Mouse (Mus musculus): ENCODE results near the gene Gcdh. TPM values are rescaled to one million over a fixed set of nuclear protein-coding genes. Genes with fewer than 3 reads are reported as not detected.
"Not testable (repeated sequence)": the region's sequence is repeated elsewhere in the genome, so short reads cannot be mapped to it uniquely, and the experiment has no call there.

Gene Gcdh
- polyA plus RNA-seq, 1 experiment, result 104 TPM

DNA sequence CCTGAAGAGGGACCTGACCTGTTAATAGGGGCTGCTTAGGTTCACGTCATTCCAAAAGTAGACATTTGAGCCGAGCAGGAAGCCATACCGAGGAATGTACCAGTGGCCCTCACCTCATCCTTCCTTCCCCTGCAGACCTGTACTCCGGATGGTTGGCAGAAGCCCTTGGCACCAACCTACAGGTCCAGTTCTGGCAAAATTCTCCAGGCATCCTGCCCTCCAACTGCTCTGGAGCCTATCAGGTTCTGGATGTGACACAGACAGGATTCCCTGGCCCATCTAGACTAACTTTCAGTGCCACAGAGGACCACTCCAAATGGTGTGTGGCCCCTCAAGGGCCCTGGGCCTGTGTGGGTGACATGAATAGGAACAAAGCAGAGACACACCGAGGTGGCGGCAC is 16.8 kb upstream of the Gcdh start:
- DNase-seq (ENCODE audit: low read depth), result no peak

DNA sequence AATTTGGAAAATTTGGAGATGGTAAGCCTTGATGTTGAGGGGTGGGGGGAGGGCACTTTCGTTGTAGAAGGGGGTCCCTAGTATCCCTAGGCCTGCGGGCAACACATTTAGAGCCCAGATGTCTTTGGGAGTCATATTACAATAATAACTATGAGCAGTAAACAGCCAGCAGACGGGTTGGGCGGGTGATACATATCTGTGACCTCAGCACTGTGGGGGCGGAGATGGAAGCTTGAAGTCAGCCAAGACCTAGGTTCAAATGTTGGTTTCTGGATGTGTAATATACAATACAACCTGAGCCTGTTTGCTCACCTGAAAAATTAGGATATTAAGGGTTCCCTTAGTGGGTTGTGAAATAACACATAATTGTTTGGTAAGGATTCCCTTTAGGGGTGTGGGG is 16.2 kb upstream of the Gcdh start:
- DNase-seq (ENCODE audit: low read depth), result no peak

DNA sequence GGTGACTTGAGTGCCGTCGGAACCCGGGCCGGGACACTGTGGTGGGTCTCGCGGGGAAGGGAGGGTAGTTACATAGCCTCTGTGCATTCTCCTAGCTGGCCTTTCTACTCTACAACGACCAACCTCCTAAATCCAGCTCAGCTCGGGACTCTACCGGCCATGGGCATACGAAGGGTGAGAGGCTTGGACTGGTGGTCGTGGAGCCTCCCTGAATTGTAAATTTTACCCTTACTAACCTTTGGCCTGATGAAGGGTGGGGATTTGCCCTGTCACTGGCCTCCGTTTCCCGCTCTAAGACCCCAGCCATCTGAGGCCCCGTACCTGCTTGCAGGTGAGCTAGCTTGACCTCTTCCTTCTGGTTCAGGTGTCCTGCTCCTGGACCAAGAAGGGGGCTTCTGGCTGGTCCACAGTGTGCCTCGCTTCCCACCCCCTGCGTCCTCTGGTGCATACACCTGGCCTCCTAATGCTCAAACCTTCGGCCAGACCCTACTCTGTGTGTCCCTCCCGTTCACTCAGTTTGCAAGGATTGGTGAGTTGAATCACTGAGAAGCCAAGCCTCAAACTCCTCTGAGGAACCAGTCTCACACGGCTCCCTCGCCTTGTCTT is 15.5 kb upstream of the Gcdh start:
- DNase-seq (ENCODE audit: low read depth), result no peak

DNA sequence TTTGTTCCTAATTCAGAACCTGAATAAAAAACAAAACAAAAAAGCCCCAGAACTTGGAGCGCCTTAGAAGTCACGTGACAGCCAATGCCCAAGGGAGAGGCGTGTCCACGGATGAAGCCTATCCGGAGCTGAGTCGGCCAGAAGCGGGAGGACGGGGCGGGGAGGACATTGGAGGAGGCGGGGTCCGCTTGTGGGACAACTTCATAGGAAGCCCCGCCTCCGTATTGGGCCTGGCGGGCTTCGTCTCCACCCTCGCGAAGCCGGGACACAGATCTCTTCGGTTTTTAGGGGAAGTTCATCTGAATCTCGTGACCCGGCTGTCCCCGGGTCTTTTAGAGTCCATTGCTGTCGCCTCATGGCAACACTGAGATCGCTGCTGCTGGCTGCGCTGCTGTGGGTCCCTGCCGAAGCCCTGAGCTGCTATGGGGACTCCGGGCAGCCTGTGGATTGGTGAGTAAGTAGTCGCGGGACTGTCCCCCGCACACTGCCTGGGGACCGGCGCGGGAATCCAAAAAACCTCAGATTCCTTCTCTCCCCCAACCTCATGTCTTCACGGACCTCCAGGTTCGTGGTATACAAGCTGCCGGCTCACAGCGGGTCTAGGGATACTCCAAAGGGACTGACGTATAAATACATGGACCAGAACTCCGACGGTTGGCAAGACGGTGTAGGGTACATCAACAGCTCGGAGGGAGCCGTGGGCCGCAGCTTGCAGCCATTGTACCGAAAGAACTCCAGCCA is 14.9 kb upstream of the Gcdh start, which contains the start of gene Dnase2a:
TSS of gene Dnase2a (plus strand) at position 140 of the 741 bp plus-strand sequence.
- no peak for DNase-seq (ENCODE audit: low read depth)

DNA sequence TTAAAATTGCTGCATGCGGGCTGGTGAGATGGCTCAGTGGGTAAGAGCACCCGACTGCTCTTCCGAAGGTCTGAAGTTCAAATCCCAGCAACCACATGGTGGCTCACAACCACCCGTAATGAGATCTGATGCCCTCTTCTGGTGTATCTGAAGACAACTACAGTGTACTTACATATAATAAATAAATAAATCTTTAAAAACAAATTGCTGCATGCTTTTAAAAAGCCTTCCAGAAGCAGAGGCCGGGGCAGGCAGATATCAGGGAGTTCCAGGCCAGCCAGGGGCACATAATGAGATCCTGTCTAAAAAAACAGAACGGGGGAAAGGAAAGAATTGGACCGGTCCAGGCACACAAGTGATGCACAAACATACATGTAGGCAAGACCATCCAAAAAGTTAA is 14.3 kb upstream of the Gcdh start:
- DNase-seq (ENCODE audit: low read depth), result not testable (repeated sequence)

DNA sequence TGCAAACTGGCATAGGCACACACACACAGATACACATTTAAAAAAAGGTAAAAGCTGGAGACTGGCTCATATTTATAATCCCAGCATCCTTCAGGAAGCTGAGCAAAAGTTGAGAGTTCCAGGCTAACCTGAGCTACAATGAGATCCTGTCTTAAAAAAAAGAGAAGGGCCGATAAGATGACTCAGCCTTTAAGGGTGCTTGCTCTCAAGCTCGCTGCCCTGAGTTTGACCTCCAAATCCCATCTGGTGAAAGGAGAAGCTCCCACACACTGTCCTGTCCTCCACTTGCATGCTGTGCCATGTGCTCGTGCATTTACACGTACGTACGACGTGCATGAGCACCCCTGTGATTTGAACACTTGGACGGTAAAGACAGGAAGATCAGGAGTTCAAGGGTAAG is 13.8 kb upstream of the Gcdh start:
- DNase-seq (ENCODE audit: low read depth), result no peak

DNA sequence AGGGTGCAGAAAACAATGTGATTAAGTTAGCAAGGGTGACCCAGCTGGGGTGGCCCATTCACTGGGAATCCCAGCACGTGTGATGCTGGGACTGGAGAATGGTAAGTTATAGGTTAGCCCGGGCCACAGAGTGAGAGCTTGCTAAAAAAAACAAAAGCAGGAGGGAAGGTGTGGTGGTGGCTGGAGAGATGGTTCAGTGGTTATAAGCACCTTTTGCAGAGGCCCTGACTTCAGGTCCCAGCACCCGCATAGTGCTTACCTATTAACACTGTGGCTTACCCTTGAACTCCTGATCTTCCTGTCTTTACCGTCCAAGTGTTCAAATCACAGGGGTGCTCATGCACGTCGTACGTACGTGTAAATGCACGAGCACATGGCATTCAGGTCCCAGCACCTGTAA is 13.3 kb upstream of the Gcdh start:
- no peak for DNase-seq (ENCODE audit: low read depth)

DNA sequence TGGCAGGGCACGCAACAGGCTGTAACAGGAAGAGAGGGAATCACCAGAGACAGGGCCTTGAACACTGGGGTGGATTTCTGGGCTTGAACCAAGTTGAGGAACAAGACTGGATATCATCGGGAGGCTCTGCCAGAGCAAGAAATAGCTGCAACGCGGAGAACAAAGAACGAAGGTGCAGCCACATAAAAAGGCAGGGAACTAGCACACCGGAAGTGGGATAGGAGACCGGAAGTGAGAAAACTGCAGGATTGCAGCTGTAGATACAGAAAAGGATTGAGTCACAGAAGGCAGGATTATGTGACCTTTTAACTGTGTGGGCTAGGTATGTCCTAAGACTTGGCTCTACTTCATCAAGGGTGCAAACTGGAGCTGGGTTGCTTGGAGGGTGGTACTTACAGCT is 10.6 kb upstream of the Gcdh start:
- DNase-seq (ENCODE audit: low read depth), result no peak

DNA sequence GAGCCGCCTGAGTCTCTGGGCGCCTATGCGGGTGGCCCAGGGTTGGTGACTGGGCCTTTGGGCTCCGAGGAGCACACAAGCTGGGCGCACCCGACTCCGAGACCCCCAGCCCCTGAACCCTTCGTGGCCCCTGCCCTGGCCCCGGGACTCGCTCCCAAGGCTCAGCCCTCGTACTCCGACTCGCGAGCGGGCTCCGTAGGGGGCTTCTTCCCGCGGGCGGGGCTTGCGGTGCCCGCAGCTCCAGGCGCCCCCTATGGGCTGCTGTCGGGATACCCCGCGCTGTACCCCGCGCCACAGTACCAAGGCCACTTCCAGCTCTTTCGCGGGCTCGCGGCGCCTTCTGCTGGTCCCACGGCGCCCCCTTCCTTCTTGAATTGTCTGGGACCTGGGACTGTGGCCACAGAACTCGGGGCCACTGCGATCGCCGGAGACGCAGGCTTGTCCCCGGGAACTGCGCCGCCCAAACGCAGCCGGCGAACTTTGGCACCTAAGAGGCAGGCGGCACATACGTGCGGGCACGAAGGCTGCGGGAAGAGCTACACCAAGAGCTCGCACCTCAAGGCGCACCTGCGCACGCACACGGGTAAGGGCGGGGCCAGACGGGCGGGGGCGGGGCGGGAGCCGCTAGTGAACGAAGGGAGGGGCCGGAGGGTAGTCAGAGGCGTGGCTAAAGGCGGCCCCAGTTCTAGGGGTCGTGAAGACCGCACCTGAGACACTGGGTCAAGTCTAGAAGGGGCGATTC is 9.4 kb upstream of the Gcdh start:
- DNase-seq (ENCODE audit: low read depth), result no peak

DNA sequence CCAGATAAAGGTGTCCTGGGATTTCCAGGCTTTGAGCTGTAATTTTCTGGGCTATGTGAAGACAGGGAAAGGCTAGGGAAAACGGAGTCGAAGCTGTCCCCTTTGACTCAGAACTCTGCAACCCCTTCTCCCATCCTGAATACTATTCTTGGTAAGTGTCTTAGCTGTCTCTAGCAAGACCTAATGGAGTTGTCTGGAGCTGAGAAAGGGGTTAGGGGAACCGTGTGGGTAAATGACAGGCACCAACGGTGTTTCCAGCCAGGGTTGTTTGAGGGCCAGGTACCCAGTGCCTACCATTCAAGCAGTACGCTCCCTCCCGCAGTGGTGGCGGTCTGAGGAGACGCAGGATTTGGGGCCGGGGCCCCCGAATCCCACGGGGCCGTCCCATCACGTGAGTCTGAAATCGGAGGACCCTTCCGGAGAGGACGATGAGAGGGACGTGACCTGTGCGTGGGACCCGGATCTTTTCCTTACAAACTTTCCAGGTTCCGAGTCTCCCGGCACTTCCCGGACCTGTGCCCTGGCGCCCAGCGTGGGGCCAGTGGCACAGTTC is 8.7 kb upstream of the Gcdh start:
- DNase-seq (ENCODE audit: low read depth), result no peak

DNA sequence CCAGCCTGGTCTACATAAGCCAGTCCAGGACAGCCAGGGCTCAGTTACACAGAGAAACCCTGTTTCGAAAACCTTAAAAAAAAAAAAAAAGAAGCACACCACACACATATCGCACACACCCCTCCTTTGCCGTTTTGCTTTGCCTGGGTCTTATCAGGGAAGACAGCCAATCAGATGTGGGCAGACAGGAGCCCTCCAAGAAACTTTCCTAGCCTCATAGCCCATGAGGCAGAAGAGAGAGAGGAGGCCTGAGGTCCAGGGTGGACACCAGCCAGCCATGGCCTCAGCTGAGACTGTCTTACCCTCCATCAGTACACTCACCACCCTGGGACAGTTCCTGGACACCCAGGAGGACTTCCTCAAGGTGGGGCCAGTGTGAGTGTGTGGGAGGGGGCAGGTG is 8.0 kb upstream of the Gcdh start, which contains the start of gene Klf1:
TSS of gene Klf1 (plus strand) at position 177 of the 400 bp plus-strand sequence.
- DNase-seq (ENCODE audit: low read depth), result no peak

DNA sequence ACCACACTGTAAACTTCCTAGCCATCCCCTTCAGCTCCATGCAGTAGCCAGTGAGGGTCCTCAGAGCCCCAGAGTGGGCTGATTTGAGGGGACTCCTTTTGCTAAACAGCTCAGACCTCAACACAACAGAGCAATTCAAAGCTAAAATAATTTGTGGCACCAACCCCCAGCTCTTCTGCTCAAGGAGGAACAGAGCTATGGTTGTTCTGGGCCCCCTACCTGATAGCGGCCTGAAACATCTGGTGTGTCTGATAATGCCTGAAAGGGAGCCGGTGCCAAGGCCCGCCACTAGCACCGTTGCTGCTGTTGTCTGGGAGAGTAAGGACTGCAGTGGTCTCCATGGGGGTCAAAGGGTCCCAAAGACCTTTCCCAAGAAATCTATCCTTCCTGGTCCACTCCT is 7.3 kb upstream of the Gcdh start:
- DNase-seq (ENCODE audit: low read depth), result no peak

DNA sequence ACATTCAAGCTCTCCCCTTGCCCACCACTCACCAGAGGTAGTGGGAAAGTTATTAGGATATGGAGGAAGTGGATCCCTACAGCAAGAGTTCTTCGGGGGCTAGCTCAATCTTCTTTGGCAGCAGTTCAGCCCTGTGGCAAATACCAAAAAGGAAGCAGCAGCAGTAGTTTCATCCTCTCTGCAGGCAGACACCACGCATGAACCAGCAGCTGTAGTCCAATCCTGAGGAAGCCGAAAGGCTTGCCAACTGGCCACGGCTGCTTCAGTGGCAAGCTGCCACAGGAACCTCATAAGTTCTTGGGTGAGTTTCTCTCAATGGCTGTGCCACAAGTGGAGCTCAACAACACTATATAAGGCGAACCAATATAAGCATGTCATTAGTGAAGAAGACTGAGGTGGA is 2.2 kb upstream of the Gcdh start:
- no peak for DNase-seq (ENCODE audit: low read depth)

DNA sequence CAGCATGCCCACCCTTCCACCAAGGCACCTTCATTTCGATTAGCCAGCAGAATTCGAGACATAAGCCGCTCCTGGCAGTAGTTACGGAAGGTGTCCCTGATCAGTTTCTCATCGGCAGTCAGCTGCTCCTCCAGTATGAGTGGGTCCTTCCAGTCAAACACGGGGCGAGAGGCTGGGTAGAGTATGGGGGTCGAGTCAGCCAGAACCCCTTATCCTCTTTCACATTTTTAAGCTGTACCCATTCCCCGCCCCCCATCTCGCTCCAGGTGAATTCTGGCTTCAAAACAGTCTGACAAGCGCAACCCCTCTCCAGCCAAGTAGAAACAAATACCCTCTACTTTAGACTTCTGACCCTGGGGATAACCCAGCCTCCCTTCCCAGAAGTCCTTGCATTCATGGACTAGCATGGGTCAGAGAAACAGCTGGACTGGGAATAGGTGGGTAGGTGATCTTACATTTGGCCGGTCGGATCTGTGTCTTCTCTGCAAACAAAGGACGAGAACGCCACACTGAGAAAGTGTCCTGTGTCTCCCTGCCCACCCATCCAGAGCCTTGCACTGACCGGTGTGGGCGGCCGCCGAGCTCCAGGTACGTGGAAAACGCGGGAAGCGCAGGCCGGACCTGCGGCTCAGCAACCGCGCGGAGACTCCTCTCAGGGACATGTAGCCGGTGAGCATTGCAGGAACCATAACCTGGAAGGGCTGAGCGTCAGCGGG is 570 bp downstream of the Gcdh start:
- no peak for DNase-seq (ENCODE audit: low read depth)

DNA sequence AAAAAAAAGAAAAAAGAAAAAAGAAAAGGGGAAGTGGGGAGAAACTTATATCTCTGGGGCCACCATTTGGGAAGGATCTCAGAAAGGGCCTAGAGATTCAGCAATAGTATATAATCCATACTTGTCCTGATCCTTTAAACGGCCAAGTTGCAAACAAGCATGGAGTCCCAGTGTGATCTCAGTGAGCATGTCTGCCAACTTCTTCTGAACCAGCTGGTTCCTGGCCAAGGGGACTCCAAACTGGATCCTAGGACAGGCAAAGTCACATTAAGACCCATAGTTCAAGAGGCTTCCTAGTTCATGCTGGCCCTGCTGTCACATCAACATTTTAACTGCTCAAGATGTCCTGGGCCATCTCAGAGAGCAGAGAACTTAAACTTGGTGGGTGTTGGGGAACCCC is 4.6 kb downstream of the Gcdh start:
- no peak for DNase-seq (ENCODE audit: low read depth)

DNA sequence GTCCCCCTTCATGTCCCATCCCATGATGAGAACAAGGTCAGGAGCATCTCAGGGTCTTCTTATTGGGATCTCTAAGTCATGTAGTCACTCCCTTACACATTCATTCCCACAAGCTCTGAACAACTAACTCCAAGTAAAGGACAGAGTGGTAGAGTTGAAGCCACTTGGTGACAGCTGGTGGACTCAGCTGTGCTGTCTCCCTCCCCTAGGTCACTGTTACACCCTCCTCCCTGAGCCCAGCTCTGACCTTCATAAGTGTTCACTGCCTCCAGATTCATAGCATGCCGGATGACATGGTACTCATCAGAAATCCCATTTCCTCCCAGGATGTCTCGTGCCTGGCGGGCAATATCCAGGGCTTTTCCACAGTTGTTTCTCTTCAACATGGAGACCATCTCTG is 5.4 kb downstream of the Gcdh start:
- no peak for DNase-seq (ENCODE audit: low read depth)

DNA sequence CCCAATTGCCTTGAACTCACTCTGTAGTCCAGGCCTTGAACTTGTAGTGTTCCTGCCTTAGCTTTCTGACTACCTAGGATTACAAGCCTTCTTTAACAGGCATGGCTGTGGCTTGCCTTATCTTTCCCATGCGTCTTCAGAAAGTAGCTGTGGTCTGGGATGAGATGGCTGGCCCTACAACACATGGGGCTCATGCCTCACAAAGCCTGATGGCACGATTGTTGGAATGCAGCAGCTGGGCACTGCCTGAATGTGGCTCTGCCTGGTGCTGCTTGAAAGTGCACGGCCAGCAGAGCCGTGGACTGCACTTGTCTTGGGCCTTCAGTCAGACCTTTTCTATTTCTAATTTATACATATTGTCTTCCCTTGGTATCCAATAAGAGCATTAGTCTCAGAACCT is 9.0 kb downstream of the Gcdh start:
- no peak for DNase-seq (ENCODE audit: low read depth)

DNA sequence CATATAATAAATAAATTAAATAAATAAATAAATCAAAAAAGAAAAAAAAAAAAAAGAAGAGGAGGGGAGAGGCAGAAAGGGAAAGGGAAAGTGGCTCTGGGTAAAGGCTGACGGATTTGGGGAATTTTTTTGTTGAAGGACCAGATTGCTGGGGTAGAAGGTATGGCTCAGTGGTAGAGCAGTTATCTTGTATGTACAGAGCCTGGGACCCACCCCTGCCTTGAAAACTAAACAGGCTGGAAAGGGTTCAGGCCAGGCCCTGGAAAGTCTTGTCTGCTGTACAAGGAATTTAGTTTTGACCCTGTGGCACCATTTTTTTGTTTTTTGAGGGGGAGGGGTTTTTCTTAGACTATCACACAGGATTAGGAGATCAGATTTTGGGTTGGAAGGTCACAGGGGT is 14.8 kb downstream of the Gcdh start:
- DNase-seq (ENCODE audit: low read depth), result no peak

DNA sequence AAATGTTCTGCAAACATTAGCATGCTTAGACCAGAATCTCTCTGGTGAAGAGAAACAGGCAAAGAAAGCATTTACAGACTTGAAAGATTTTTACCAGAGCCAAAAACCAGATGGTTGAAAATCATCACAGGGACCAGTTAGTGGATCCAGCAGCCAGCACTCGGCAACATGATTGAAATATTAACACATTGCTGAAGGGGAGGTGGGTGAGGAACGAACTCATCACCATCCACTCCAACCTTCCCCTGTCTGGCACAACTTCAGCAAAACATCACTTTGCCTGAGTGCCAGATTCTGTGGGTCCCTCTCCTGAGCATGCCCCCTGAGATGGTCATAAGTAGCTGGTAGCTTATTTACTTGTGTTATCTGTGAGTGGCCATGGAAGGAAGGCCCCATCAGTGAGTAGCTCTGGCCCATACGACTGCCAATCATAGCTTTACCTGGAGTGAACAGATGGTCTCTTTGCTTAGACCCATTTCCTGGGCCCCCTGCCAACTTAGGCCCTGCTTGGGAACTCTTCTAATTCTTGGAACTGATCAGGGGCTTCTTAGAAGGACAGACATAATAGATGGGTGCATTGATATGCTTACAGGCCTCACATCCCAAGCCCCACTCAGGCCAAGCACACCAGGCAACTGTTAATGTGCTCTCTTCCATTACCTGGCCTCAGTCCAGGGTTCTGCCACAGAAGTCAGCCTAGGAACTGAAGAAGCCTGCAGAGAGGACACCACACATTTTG is 16.3 kb downstream of the Gcdh start:
- DNase-seq (ENCODE audit: low read depth), result no peak

DNA sequence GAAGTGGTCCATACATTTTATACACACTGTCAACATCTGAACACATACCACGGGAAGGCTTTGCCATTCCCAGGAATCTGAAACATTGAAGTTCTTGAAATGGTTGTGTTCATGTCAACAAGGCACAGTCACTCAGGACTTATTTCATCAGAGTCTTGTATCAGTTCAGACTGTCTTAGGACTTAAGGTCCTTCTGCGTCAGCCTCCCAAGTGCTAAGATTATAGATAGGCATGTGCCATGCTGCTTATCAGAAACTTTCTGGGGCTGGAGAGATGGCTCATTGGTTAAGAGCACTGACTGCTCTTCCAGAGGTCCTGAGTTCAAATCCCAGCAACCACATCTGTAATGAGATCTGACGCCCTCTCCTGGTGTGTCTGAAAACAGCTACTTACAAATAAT is 19.4 kb downstream of the Gcdh start:
- DNase-seq (ENCODE audit: low read depth), result no peak

DNA sequence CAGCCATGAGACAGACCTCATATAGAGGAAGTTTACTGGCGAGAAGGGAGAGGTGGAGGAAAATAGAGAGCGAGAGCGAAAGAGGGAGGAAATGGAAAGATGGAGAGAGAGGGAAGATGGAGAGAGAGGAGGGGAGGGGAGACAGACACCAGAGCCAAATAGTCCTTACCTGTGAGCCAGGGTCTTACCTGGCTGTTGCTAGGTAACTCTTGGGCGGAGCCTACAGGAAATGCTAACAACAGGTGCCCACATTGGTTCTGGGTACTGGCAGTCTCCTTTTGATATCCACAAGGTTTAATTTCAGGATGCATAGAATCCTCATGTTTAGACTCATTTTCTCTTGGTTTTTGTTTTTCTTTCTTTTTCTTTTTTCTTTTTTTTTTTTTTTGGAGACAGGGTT is 20.7 kb downstream of the Gcdh start:
- no peak for DNase-seq (ENCODE audit: low read depth)
